Mouse (Mus musculus): Measurements from ENCODE around the gene Tmem199. TPM values are rescaled to one million over a fixed set of nuclear protein-coding genes. Genes with fewer than 3 reads are reported as not detected.

Tmem199 gene
- polyA plus RNA-seq, 1 experiment from 2014 or later, result 76.8 TPM

GRCm38 (mm10) chr11:78497544-78498522 lies 14.1 kb downstream of the Tmem199 start, which contains the start of gene Sarm1:
Sarm1 (minus strand) TSS chr11:78497754.
- Histone ChIP-seq H3K9ac (peak within 1 kb of the TSS; percentile 77), H3K4me3 (replicated peaks) (peak within 1 kb of the TSS; percentile 65), H3K27ac (peak within 1 kb of the TSS; percentile 89), H3K9me3 (no peaks in the 10 kb centered on the region), H3K27me3 (peaks cover 44% of the 10 kb centered on the region), H3K4me1 (peaks cover 27% of the 10 kb centered on the region), H3K36me3 (replicated peaks) (no peaks in the 10 kb centered on the region), H3K4me2 (peak within 1 kb of the TSS; percentile 80)
- peak; percentile 98 for ATAC-seq (ENCODE audit: low FRiP score)
- WGBS, result 3% methylated on average over 35 of the region's 36 CpGs

- peak overlapping the region; percentile 80 for H3K4me2 ChIP-seq
- peak overlapping the region; percentile 77 for H3K9ac ChIP-seq
These were observed 14.9 kb downstream of the Tmem199 start for GRCm38 (mm10) chr11:78497071-78497541.

GRCm38 (mm10) chr11:78495904-78496303 lies 16.1 kb downstream of the Tmem199 start:
- H3K9me3 ChIP-seq, result no peaks in the 10 kb centered on the region
- H3K27ac ChIP-seq, result no peak overlapping the region
- peak overlapping the region; percentile 65 for H3K4me3 ChIP-seq (replicated peaks)
- H3K4me2 ChIP-seq, result peak overlapping the region; percentile 80
- H3K27me3 ChIP-seq, result peaks cover 53% of the 10 kb centered on the region
- ATAC-seq (ENCODE audit: low FRiP score), result no peak
- H3K4me1 ChIP-seq, result peaks cover 32% of the 10 kb centered on the region
- peak overlapping the region; percentile 77; the same call in 1 of the 2 replicates for H3K9ac ChIP-seq
- WGBS, result 6% methylated on average over 6 of the region's 6 CpGs
- no peaks in the 10 kb centered on the region for H3K36me3 ChIP-seq (replicated peaks)

More at GRCm38 (mm10) chr11:78497071-78497541, 14.9 kb downstream of the Tmem199 start:
- Histone ChIP-seq H3K4me1 (peaks cover 27% of the 10 kb centered on the region), H3K27me3 (peaks cover 43% of the 10 kb centered on the region), H3K4me3 (replicated peaks) (peak overlapping the region; percentile 65), H3K9me3 (no peaks in the 10 kb centered on the region), H3K36me3 (replicated peaks) (no peaks in the 10 kb centered on the region), H3K27ac (peak overlapping the region; percentile 89)
- under 1% methylated on average over 44 of the region's 44 CpGs for WGBS
- peak; percentile 74 for ATAC-seq (ENCODE audit: low FRiP score)

- ATAC-seq (ENCODE audit: low FRiP score), result peak; percentile 76
- no peak overlapping the region for H3K27ac ChIP-seq
- H3K4me3 ChIP-seq (replicated peaks), result peak overlapping the region; percentile 24
- H3K4me2 ChIP-seq, result peak overlapping the region; percentile 47
- WGBS, result 6% methylated on average over 48 of the region's 48 CpGs
- H3K4me1 ChIP-seq, result peaks cover 15% of the 10 kb centered on the region
- peaks cover 13% of the 10 kb centered on the region for H3K36me3 ChIP-seq (replicated peaks)
- no peaks in the 10 kb centered on the region for H3K9me3 ChIP-seq
- H3K27me3 ChIP-seq, result peaks cover 73% of the 10 kb centered on the region
- no peak overlapping the region for H3K9ac ChIP-seq
These were observed 21.2 kb downstream of the Tmem199 start for GRCm38 (mm10) chr11:78490781-78491241.

GRCm38 (mm10) chr11:78488168-78488567 lies 23.8 kb downstream of the Tmem199 start:
- no peak overlapping the region for H3K4me3 ChIP-seq (replicated peaks)
- no peak for ATAC-seq (ENCODE audit: low FRiP score)
- H3K27me3 ChIP-seq, result peaks cover 57% of the 10 kb centered on the region
- no peaks in the 10 kb centered on the region for H3K9me3 ChIP-seq
- no peak overlapping the region for H3K9ac ChIP-seq
- H3K27ac ChIP-seq, result no peak overlapping the region
- peaks cover 13% of the 10 kb centered on the region for H3K36me3 ChIP-seq (replicated peaks)
- 4% methylated on average over 8 of the region's 8 CpGs for WGBS
- peaks cover 12% of the 10 kb centered on the region for H3K4me1 ChIP-seq
- H3K4me2 ChIP-seq, result no peak overlapping the region

GRCm38 (mm10) chr11:78483639-78484038 lies 28.3 kb downstream of the Tmem199 start:
- no peak overlapping the region for H3K4me3 ChIP-seq (replicated peaks)
- 65% methylated on average over 7 of the region's 7 CpGs for WGBS
- H3K36me3 ChIP-seq (replicated peaks), result peaks cover 42% of the 10 kb centered on the region
- no peaks in the 10 kb centered on the region for H3K9me3 ChIP-seq
- H3K9ac ChIP-seq, result no peak overlapping the region
- no peak overlapping the region for H3K27ac ChIP-seq
- no peaks in the 10 kb centered on the region for H3K4me1 ChIP-seq
- H3K4me2 ChIP-seq, result no peak overlapping the region
- H3K27me3 ChIP-seq, result peaks cover 21% of the 10 kb centered on the region
- no peak for ATAC-seq (ENCODE audit: low FRiP score)

- ATAC-seq (ENCODE audit: low FRiP score), result no peak
- peaks cover 17% of the 10 kb centered on the region for H3K36me3 ChIP-seq (replicated peaks)
- H3K9me3 ChIP-seq, result no peaks in the 10 kb centered on the region
- no peaks in the 10 kb centered on the region for H3K4me1 ChIP-seq
- WGBS, result 91% methylated on average over 3 of the region's 3 CpGs
- H3K27ac ChIP-seq, result no peak overlapping the region
- no peaks in the 10 kb centered on the region for H3K27me3 ChIP-seq
- H3K9ac ChIP-seq, result no peak overlapping the region
- H3K4me2 ChIP-seq, result no peak overlapping the region
- no peak overlapping the region for H3K4me3 ChIP-seq (replicated peaks)
These were observed 36.7 kb downstream of the Tmem199 start for GRCm38 (mm10) chr11:78475289-78475688.

GRCm38 (mm10) chr11:78471326-78472103 lies 40.5 kb downstream of the Tmem199 start:
- 92% methylated on average over 10 of the region's 10 CpGs for WGBS
- H3K4me2 ChIP-seq, result no peak overlapping the region
- no peak overlapping the region for H3K27ac ChIP-seq
- peaks cover 4% of the 10 kb centered on the region for H3K4me1 ChIP-seq
- H3K27me3 ChIP-seq, result no peaks in the 10 kb centered on the region
- H3K4me3 ChIP-seq (replicated peaks), result no peak overlapping the region
- ATAC-seq (ENCODE audit: low FRiP score), result no peak
- no peaks in the 10 kb centered on the region for H3K9me3 ChIP-seq
- peaks cover 14% of the 10 kb centered on the region for H3K36me3 ChIP-seq (replicated peaks)
- no peak overlapping the region for H3K9ac ChIP-seq

- Histone ChIP-seq H3K27ac (no peak overlapping the region), H3K4me2 (no peak overlapping the region), H3K9me3 (no peaks in the 10 kb centered on the region), H3K4me1 (peaks cover 15% of the 10 kb centered on the region), H3K36me3 (replicated peaks) (peaks cover 6% of the 10 kb centered on the region), H3K9ac (no peak overlapping the region), H3K4me3 (replicated peaks) (no peak overlapping the region), H3K27me3 (peaks cover 6% of the 10 kb centered on the region; the same call in 1 of the 2 replicates)
- no peak for ATAC-seq (ENCODE audit: low FRiP score)
- 79% methylated on average over 3 of the region's 3 CpGs for WGBS
These were observed 44.0 kb downstream of the Tmem199 start for GRCm38 (mm10) chr11:78467932-78468331.

GRCm38 (mm10) chr11:78467515-78467914 lies 44.5 kb downstream of the Tmem199 start:
- Histone ChIP-seq H3K36me3 (replicated peaks) (peaks cover 6% of the 10 kb centered on the region), H3K4me2 (no peak overlapping the region), H3K27me3 (peaks cover 6% of the 10 kb centered on the region; the same call in 1 of the 2 replicates), H3K4me1 (peaks cover 15% of the 10 kb centered on the region), H3K27ac (no peak overlapping the region), H3K9ac (no peak overlapping the region), H3K9me3 (no peaks in the 10 kb centered on the region), H3K4me3 (replicated peaks) (no peak overlapping the region)
- ATAC-seq (ENCODE audit: low FRiP score), result no peak
- WGBS, result 89% methylated on average over 7 of the region's 7 CpGs

GRCm38 (mm10) chr11:78466242-78466912 lies 45.6 kb downstream of the Tmem199 start:
- Histone ChIP-seq H3K36me3 (replicated peaks) (no peaks in the 10 kb centered on the region), H3K9me3 (peaks cover 5% of the 10 kb centered on the region; the same call in 1 of the 2 replicates), H3K4me2 (peak overlapping the region; percentile 92), H3K27me3 (peaks cover 6% of the 10 kb centered on the region; the same call in 1 of the 2 replicates), H3K9ac (peak overlapping the region; percentile 78), H3K27ac (peak overlapping the region; percentile 90; the same call in 1 of the 2 replicates), H3K4me3 (replicated peaks) (peak overlapping the region; percentile 76), H3K4me1 (peaks cover 15% of the 10 kb centered on the region)
- ATAC-seq (ENCODE audit: low FRiP score), result peak; percentile 39; the same call in 1 of the 2 replicates
- WGBS, result 53% methylated on average over 23 of the region's 23 CpGs

Data from forebrain, embryonic 12.5 days (tissue).